Mouse (Mus musculus): ENCODE measurements at regions not wholly inside any gene's neighbourhood (a gene's known extent, or its start where the extent isn't known, plus 50 kb on each side); places are given as distances from the start of the nearest gene placed in this dataset.
"Not testable (repeated sequence)": the region's sequence is repeated elsewhere in the genome, so short reads cannot be mapped to it uniquely, and the experiment has no call there.

GRCm38 (mm10) chr15:38129330-38129729 is 704.0 kb downstream of the 4930447A16Rik start:
- no peak for DNase-seq

GRCm38 (mm10) chr15:38129861-38130631 is 704.7 kb downstream of the 4930447A16Rik start:
- DNase-seq = no peak

- DNase-seq = no peak
Observed at GRCm38 (mm10) chr15:38130632-38131028, 705.3 kb downstream of the 4930447A16Rik start.

- no peak for DNase-seq
Observed at GRCm38 (mm10) chr15:38139639-38140038, 714.3 kb downstream of the 4930447A16Rik start.

GRCm38 (mm10) chr15:38143495-38143894 is 718.1 kb downstream of the 4930447A16Rik start:
- no peak for DNase-seq

- no peak for DNase-seq
Observed at GRCm38 (mm10) chr15:38151654-38152053, 726.3 kb downstream of the 4930447A16Rik start.

GRCm38 (mm10) chr15:38153821-38154220 is 728.5 kb downstream of the 4930447A16Rik start:
- not testable (repeated sequence) for DNase-seq

GRCm38 (mm10) chr15:38159161-38159560 is 733.8 kb downstream of the 4930447A16Rik start:
- DNase-seq = no peak

- DNase-seq = peak; percentile 18
Observed at GRCm38 (mm10) chr15:38163721-38164120, 738.4 kb downstream of the 4930447A16Rik start.

GRCm38 (mm10) chr15:38164848-38165247 is 739.5 kb downstream of the 4930447A16Rik start:
- no peak for DNase-seq

- DNase-seq = no peak
Observed at GRCm38 (mm10) chr15:38165881-38166445, 740.6 kb downstream of the 4930447A16Rik start.

GRCm38 (mm10) chr15:38166476-38166875 is 741.1 kb downstream of the 4930447A16Rik start:
- DNase-seq = no peak

GRCm38 (mm10) chr15:38167618-38168152 is 742.3 kb downstream of the 4930447A16Rik start:
- DNase-seq = no peak

GRCm38 (mm10) chr15:38169191-38169590 is 743.8 kb downstream of the 4930447A16Rik start:
- no peak for DNase-seq

All from lung, postnatal 10 days (tissue).